Mouse (Mus musculus): ENCODE results near the gene Zcchc17. TPM values are rescaled to one million over a fixed set of nuclear protein-coding genes. Genes with fewer than 3 reads are reported as not detected.

Gene Zcchc17
- total RNA-seq, 2 experiments from 2014 or later, result 65.4 to 67.7 TPM

DNA sequence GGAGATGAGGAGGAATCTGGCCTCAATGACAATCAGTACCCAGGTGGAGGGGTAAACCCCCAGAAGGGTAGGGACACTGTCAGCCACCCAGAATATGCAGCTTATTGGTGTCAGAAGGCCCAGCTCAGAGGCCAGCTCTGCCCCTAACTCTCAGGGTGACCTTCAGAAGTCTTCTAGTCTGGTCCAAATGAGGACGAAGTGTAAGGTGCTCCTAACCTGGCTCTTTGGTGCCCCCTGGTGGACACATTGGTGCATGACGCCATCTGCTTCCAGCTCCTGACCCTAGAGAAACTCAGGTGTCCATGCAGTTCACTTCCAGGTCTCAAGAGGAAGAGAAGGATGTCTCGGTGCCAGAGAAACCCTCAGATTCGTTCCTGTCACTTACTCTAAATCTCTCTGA, 67.5 kb downstream of the Zcchc17 start:
- peak; percentile 66 to 83 for DNase-seq (ENCODE audit: extremely low spot score in 1 of 2, low spot score in 1 of 2)

DNA sequence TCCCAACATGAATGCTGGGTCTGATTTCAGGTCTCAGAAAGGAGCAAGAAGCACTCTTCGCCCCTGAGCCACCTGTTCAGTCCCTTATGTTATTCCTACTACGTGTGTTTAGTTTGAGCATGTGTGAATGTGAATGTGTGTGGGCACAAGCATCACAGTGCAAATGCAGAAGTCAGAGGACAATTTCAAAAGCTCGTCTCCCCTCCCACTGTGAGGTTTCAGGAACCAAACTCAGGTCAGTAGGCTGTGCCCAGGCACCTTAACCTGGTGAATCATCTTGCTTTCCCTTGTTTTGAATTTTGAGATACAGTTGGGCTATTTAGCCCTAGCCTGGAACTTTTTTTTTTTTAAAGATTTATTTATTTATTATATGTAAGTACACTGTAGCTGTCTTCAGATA, 69.9 kb downstream of the Zcchc17 start:
- DNase-seq (ENCODE audit: extremely low spot score in 1 of 2, low spot score in 1 of 2), result no peak

DNA sequence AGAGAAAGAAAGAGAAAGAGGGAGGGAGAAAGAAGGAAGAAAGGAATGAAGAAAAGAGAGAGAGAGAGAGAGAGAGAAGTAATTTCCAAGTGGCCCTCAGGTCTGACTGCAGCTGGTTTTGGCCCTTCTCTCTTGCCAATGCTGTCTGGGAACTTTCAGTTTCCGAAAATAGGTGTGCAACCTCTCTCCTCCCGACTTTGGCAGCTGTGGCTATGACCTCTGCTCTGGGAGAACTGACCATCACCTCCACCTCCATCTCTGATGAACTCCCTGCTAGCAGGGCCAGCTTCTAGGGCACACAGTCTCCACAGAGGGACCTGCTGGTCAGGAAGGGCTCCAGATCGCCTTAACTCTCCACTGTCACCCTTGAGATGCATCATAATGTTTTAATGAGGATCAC, 73.2 kb downstream of the Zcchc17 start:
- DNase-seq (ENCODE audit: extremely low spot score in 1 of 2, low spot score in 1 of 2), result no peak

DNA sequence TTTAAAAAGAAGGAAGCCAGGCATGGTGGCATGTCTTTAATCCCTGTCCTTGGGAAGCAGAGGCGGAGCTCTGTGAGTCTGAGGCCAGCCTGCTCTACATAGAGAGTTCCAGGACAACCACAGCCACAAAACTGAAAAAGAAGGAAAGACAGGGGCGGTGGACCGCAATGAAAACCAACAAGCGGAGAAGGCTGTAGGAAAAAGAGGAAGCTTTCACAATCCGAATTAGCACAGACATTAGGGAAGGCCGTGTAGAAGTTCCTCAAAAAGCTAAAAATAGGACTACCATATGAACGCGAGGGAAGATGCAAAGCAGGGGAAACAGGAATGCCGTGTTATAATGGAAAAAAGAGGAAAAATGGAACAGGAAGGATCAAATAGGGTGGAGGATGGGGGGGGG, 75.9 kb downstream of the Zcchc17 start:
- no peak for DNase-seq (ENCODE audit: extremely low spot score in 1 of 2, low spot score in 1 of 2)

DNA sequence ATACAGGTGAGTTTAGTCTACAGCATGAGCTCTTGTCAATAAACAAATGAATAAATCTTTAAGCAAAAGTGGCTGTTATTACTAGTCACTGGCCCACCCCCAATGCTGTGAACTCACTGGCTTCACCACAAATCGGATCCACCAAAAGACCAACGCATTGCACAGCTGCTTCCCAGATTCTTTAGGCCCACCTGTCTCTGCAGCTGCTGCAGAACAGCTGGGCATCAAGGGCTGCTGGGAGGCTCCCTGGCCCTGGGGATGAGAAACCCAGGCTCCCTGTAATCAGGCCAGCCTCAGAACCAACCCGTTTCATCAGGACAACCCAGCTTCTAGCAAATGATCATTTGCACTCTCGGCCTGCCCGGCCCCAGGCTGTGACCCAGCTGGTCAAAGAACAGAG, 76.9 kb downstream of the Zcchc17 start:
- DNase-seq (ENCODE audit: extremely low spot score in 1 of 2, low spot score in 1 of 2), result no peak

DNA sequence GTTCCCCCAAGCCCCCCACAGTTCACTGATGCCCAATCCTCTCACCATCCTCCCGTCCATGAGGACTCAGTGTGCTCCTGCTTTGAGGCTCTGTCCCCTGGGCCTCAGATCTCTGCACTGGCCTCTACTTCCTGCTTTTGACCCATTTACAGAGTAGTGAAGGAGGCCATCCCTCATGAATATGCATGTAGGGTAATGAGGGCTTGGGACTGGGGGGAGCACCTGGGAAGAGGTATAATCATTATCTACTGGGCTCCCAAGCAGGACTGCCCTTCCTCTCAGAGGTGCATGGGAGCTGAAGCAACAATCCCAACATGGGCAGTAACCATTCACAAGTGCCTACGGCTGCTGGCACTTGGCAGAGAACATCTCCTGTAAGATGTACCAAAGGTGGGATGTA, 80.6 kb downstream of the Zcchc17 start, which contains the start of gene Serinc2:
Serinc2 (minus strand) TSS at position 101 of the 400 bp plus-strand sequence.
- no peak for DNase-seq (ENCODE audit: extremely low spot score in 1 of 2, low spot score in 1 of 2)

DNA sequence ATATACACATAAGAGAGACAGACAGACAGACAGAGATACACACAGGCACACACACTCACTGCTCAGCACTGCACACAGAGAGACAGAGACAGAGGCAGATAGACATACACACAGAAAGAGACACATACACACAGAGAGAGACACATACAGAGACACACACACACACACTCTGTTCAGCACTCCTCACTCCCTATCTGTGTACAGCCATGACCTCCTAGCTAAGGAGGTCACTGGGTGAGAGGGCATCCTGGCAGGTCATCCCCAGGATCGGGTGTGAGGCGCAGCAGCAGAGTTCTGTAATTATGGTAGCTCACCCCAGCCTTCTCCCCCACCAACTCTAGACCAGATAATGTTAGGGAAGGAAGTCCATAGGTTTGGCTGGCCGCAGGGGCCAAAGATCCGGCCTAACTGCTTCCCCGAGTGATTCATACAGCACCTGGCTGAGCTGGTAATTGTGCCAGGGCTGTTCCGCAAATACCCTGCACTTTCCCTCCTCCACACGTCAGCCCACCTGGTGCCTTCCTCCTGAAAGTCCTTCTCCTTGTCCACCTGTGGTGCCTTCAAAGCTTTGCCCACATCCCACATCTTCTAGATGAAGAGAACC, 83.1 kb downstream of the Zcchc17 start:
- no peak for DNase-seq (ENCODE audit: extremely low spot score in 1 of 2, low spot score in 1 of 2)

DNA sequence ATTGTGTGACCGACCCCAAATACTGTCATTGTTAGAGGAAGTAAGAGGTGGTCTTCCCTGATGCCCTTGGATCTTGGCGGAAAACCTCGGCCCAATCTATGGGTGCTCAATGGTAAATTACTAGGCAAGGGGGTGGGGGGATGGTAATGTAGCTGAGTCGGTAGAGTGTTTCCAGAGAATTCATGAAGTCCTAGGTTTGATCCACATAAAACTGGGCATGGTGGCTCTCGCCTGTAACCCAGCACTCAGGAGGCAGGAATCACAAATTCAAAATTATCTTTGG, 84.0 kb downstream of the Zcchc17 start:
- DNase-seq (ENCODE audit: extremely low spot score in 1 of 2, low spot score in 1 of 2), result no peak

DNA sequence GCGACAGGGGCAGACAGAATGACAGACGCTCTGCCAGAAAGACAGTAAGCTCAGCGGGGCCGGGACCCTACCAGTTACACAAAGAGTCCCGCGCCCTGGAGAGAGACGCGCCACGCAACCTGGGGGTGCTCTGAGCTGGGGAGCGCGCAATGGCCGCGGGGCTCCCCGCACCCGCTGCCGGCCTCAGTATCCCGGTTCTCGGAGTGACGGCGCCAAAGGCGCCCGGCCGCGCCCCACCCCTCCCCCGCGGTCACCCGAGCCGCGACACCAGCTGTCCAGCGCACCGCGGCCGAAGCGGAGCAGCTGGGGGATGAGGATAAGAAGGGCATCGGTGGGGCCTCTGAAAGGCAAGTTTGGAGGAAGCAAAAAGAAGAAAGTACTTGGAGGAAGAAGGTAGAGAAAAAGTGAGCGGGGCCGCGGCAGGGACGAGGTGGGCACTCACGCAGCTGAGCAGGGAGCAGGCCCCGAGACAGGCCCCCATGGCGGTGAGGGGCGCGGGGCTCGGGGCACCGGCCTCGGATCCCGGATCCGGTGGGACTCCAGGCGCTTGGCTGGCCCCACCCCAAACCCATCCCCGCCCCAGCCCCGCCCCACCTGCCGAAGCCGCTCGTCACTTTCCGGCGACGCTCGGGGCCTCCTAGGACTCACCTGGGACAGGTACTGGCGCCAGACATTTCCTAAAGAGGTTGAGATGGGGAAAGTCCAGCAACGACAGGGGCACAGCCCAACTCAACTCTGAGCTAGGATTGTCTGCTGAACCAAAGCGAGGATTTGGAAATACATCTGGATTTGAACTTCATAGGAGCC, 84.5 kb downstream of the Zcchc17 start:
- DNase-seq (ENCODE audit: extremely low spot score in 1 of 2, low spot score in 1 of 2), result peak in 1 of 2 experiments; percentile 50

DNA sequence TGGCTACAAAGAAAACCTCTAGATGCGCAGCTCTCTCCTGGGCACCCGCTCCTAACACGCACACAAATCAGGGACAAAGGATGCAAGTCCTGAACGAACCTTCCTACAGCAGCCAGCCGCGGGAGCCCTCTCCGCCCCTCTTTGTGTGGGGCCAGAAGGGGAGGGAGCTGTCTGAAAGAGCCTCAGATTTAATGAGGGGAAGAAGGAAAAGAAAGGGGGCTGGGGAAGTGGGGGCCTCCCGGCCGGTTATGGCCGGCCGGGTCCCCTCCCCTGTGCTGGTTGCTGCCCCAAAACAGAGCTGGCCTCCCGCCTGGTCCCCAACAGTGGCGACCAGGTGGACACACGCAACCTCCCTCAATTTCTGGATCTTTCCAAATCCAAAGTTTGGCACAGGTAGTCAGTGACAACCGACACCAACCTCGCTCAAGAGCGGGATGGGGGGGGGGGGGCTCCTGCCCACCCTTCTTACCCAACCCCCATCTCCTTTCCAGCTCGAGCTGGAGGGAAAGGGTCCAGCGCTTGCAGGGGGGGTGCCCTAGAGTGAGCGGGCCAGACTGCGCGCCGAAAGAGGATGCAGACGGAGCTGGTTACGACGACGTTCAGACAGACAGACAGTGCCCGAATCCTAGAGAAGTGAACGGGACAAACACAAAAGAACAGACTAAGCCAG, 85.3 kb downstream of the Zcchc17 start:
- no peak for DNase-seq (ENCODE audit: extremely low spot score in 1 of 2, low spot score in 1 of 2)

DNA sequence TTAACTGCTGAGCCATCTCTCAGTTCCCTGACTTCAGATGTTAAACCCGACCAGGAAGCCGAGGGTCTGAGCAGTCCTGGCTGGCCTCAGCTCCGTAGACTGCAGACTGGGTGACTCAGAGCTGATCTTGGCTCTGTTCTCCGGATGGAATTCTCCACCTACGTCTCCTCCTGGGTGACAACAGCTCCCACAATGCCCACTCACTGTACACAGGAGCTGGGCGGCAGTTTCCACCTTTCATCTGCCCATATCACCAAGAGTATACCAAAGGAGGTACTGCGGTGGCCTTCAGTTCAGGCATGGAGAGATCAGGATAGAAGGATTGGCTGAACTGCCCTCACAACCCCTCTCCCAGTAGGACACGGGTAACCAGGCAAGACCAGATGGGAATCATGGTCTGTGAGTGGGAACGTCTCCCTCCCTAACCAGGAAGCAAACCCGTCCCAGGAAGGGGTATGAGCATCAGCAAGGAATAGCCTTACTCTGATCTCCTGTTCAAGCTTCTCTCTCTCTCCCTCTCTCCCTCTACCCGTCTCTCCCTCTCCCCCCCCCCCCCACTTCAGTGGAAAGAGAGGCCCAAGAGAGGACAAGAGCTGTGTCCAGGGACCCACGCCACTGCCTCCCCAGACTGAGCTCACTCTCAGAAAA, 85.9 kb downstream of the Zcchc17 start:
- peak in 1 of 2 experiments; percentile 22 for DNase-seq (ENCODE audit: extremely low spot score in 1 of 2, low spot score in 1 of 2)

DNA sequence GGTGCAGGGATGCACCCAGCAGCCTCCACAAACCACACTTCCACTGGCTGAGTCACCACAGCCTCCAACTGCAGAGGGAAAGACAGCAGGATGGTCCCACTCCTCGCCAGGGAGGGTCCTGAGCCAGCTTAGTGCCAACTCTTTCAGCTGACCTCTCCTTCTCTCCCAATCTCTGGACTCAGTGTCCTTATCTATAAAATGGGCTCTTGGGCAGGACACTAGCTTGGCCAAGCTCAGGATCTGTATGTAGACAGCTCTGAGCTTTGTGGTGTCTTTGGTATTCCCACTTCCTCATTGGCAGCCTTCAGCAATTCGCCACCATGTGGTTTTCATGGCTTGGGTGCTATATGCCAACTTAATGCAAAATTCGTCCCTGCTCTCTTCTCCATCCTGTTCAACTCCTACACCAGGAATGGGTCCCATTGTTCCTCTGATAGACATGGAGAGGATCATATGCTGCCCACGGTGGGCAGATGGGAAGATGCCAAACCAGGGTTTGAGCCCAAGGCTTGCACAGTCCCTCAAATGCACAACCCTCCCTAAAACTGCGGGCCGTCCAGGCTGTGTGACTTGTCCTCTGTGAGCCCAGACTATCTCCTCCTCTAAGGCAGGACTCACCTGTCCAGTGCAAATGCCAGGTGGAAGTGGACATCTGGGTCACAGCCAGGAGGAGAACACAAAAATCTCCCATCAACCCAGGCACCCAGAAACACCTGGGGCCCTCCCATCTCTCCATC, 89.0 kb downstream of the Zcchc17 start:
- DNase-seq (ENCODE audit: extremely low spot score in 1 of 2, low spot score in 1 of 2), result no peak

DNA sequence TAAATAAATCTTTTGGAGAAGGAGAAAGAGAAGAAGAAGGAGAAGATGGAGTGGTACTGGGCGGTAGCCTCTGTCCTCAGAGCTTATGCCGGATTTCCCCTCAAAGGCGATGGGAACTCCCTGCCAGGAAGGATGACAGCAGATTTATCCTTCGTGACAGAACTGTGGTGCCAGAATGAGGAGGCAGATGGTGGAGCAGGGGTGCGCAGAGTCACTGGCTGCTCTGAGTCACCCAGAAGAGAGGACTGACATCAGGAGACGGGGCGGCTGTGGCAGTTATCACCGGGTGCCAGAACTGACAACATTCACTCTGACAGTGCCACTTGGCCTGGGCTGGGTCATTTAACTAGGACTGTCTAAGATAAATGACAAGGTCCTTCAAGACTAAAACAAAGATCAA, 89.7 kb downstream of the Zcchc17 start:
- DNase-seq (ENCODE audit: extremely low spot score in 1 of 2, low spot score in 1 of 2), result peak; percentile 54 to 58

DNA sequence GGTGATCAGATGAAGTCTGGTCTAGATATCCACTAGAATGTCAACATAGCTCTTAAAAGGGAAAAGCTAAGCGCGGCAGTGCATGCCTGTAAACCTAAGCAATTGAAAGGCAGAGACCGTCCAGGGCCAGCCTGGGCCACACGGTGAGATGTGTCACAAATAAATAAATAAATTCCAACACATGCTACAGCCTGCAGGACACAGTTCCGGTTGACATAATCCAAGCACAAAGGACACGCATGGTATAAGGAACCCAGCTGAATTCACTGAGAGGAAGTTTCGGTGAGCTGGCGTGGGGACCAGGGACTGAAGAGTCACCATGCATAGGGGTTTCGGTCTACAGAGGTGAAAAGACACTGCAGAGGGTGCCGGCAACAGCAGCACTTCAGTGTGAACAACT, 91.0 kb downstream of the Zcchc17 start:
- no peak for DNase-seq (ENCODE audit: extremely low spot score in 1 of 2, low spot score in 1 of 2)

DNA sequence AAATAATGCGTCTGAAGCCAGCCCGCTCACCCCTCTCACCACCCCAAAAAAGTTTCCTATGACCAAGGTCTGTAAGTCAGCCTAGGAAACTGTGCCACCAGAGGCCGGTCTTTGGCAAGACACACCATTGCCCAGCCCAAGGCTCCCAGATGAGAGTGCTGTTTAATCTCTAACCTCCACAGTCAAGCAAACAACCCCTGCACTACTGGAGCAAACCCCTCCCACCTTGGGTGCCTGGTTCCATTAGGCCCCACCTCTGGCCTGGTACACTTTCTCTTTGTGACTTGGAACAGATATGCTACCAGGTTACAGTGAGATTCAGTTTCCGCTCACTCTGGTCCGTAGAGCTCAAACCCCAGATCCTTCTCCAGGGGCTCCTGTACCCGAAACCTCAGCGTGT, 92.7 kb downstream of the Zcchc17 start:
- DNase-seq (ENCODE audit: extremely low spot score in 1 of 2, low spot score in 1 of 2), result no peak

DNA sequence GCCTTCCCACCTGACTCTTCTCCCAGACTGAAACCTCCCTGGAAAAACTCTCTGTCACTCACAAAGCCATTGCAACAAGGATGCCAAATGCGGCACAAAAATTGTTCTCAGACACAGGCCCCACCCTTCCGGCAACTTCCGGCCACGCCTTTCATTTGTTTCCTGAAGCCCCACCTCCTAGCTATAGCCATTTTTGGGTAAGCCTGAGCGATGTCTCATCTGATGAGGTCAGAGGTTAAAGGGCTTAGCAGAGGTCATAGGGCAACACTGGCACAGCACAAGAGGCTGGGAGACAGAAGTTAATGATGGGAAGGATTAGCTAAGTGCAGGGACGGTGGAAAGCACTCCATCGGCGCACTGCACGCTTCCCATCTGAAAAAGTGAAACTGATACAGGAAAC, 93.1 kb downstream of the Zcchc17 start:
- no peak for DNase-seq (ENCODE audit: extremely low spot score in 1 of 2, low spot score in 1 of 2)

Other genes starting within 250 kb of the Zcchc17 start
- gene Hcrtr1, start 220.6 kb downstream of the Zcchc17 start, total RNA-seq (2021), result 1 to 10 TPM; 3.2 to 4.5 TPM
- 1 to 10 TPM; 7.5 to 8.7 TPM for gene Tinagl1, start 184.8 kb downstream of the Zcchc17 start, total RNA-seq (2021)
- gene Gm853, start 137.5 kb downstream of the Zcchc17 start, total RNA-seq (2021), result not detected
- 10 to 100 TPM in 1 of 2 experiments, 1 to 10 TPM in 1; 9.2 to 12.9 TPM for gene Serinc2, start 80.7 kb downstream of the Zcchc17 start, total RNA-seq (2021)
- 100 to 1,000 TPM; 108 to 111 TPM for gene Fabp3, start 51.3 kb downstream of the Zcchc17 start, total RNA-seq (2021)
- 1 to 10 TPM; 1.2 to 1.4 TPM for gene Gm10570, start 51.3 kb downstream of the Zcchc17 start, total RNA-seq (2021)
- 10 to 100 TPM; 28.8 to 31.3 TPM for gene Snrnp40, start 189 bp upstream of the Zcchc17 start, total RNA-seq (2021)
- gene Nkain1, start 214.2 kb upstream of the Zcchc17 start, total RNA-seq (2021), result 10 to 100 TPM; 37.1 to 47.1 TPM